Mouse (Mus musculus) stomach, embryonic 14.5 days (tissue): Measurements from ENCODE around the gene St6gal2. TPM values are rescaled to one million over a fixed set of nuclear protein-coding genes. Genes with fewer than 3 reads are reported as not detected.

Experiments
- polyA plus RNA-seq: library from polyadenylated mRNA; unstranded; fragments of >200 nt; fragmentation: Nextera tagmentation; extraction: Ambion mirVana; gene quantifications from 2 replicates; pipeline ENCODE4 v1.2.1, GENCODE M21; 2014

St6gal2 gene
- polyA plus RNA-seq, 1 experiment from 2014 or later: 5.7 TPM

Other genes starting within 250 kb of the St6gal2 start
- gene Vmn2r118, start 179.8 kb downstream of the St6gal2 start, polyA plus RNA-seq: not detected in 2 replicates